Mouse (Mus musculus) cerebellum, adult 2 months (tissue): ENCODE measurements around the gene Gp9. TPM values are rescaled to one million over a fixed set of nuclear protein-coding genes. Genes with fewer than 3 reads are reported as not detected.

ENCODE experiments used
- DNase-seq, 2 experiments: peaks; one replicate each; pipeline ENCODE4 v3.0.0; 2021
- H3K27ac ChIP-seq: fragments of 200-500 bp; 2 replicates; pipeline ENCODE4 v1.5.1; 2012; ENCODE audit warnings: low read length, control low read depth, inconsistent platforms; ENCODE audit not compliant: insufficient read depth
- H3K27me3 ChIP-seq: fragments of 200-500 bp; 2 replicates; pipeline ENCODE4 v1.6.1; 2012; ENCODE audit warnings: inconsistent platforms, mild to moderate bottlenecking, low read length, moderate library complexity; ENCODE audit not compliant: control insufficient read depth, insufficient read depth
- H3K4me1 ChIP-seq: fragments of 200-500 bp; 2 replicates; pipeline ENCODE4 v1.6.1; 2011; ENCODE audit warnings: low read length; ENCODE audit not compliant: control insufficient read depth, insufficient read depth
- H3K4me3 ChIP-seq: fragments of 200-500 bp; replicated peaks from 2 replicates; pipeline ENCODE3; 2011; ENCODE audit warnings: mild to moderate bottlenecking, low read depth, low read length, control low read depth; ENCODE audit not compliant: insufficient read depth
- CTCF ChIP-seq: fragments of 200-500 bp; IDR thresholded peaks from 2 replicates; pipeline ENCODE4 v1.5.1; 2011; ENCODE audit warnings: low read depth, mild to moderate bottlenecking, control low read depth, low read length, moderate library complexity, borderline replicate concordance; ENCODE audit not compliant: insufficient read depth
- POLR2A ChIP-seq: fragments of 200-500 bp; IDR thresholded peaks from 2 replicates; pipeline ENCODE4 v1.6.1; 2011; ENCODE audit warnings: low read length, control low read depth, borderline replicate concordance; ENCODE audit not compliant: insufficient read depth
- WGBS: fragments of 180-500 bp; shearing (Covaris S2); methylation state at CpG from one replicate; pipeline ENCODE4 v1.1.7; 2018; 5-methylcytosine and 5-hydroxymethylcytosine counted together
- polyA plus RNA-seq: library from polyadenylated mRNA; depleted of rRNA; stranded (reverse); fragments of >200 nt; gene quantifications from 2 replicates; pipeline ENCODE4 v1.2.3, GENCODE M21; 2012; rRNA removed

Gene Gp9
- polyA plus RNA-seq = 0.49 and 0.68 TPM in 2 replicates

DNA sequence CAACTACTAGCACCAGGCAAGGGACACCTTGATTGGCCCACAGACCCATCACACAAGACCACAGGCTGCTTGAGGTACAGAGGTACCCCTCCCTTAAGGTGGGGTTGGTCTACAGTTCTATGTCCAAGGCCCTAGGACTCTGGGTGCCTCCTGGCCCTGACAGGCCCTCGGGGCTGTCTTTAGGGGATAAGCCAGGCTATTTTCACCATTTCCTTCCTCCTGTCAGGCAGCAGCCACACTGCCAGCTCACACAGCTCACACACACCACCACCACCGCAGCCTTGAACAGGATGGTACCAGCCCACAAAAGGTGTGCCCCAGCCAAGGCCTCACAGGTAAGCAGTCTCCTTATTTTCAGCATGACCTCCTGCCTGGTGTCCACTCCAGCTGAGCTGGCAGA lies at the start of gene Gp9:
Gene Gp9, plus strand, starts transcription at position 231 of the 400 bp plus-strand sequence.
- no peak within 1 kb of the TSS for H3K27ac ChIP-seq
- 80% methylated on average over 2 of the region's 2 CpGs for WGBS
- DNase-seq = no peak

DNA sequence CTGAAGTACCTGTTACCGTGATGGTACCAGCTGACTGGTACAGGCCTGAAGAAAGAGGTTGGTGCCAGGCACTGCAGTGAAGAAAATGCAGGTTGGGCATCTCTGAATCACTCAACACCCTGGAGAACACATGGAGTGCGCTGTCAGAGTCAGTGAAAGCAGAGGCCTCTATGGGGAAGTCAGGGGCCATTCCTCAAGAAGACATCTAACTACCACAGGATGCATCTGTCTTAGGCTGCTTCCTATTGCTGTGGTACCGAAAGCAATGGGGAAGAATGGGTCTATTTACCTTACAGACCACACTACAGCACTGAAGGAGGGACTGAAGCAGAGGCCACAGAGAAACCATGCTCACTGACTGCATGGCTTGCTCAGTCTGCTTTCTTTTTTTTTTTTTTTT lies 49.8 kb upstream of the Gp9 start:
- DNase-seq = no peak
- no peak for TF ChIP-seq CTCF
- no peak for TF ChIP-seq POLR2A
- H3K27ac ChIP-seq = no peak overlapping the region
- no peak overlapping the region for H3K4me3 ChIP-seq
- H3K4me1 ChIP-seq = no peaks in the 10 kb centered on the region
- H3K27me3 ChIP-seq = no peaks in the 10 kb centered on the region; the same call in 1 of the 2 replicates
- 70% methylated on average over 3 of the region's 3 CpGs for WGBS

More for the DNA sequence above, at the start of gene Gp9:
- H3K27me3 ChIP-seq = no peaks in the 10 kb centered on the region
- H3K4me3 ChIP-seq = no peak within 1 kb of the TSS
- TF ChIP-seq CTCF (no peak), POLR2A (no peak)
- no peaks in the 10 kb centered on the region for H3K4me1 ChIP-seq

DNA sequence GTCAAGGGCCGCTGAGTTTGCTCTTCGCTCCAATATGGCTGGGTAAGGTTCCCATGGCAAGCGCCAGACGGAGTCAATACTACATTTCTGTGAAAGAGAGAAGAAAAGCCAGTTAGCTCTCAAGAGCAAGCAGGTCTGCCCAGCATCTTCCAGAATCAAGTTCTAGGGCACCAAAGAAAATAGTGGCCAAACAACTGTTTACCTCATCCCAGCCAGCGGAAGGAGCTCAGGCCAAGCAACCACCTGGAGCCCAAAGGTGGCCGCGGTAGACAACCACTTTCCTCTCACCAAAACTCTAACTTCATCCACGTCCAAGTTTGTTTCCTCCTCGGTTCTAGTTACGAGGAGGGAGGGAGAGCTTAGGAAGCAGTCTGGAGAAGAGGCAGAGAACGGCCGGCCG lies 47.7 kb upstream of the Gp9 start:
- H3K27ac ChIP-seq = no peak overlapping the region

DNA sequence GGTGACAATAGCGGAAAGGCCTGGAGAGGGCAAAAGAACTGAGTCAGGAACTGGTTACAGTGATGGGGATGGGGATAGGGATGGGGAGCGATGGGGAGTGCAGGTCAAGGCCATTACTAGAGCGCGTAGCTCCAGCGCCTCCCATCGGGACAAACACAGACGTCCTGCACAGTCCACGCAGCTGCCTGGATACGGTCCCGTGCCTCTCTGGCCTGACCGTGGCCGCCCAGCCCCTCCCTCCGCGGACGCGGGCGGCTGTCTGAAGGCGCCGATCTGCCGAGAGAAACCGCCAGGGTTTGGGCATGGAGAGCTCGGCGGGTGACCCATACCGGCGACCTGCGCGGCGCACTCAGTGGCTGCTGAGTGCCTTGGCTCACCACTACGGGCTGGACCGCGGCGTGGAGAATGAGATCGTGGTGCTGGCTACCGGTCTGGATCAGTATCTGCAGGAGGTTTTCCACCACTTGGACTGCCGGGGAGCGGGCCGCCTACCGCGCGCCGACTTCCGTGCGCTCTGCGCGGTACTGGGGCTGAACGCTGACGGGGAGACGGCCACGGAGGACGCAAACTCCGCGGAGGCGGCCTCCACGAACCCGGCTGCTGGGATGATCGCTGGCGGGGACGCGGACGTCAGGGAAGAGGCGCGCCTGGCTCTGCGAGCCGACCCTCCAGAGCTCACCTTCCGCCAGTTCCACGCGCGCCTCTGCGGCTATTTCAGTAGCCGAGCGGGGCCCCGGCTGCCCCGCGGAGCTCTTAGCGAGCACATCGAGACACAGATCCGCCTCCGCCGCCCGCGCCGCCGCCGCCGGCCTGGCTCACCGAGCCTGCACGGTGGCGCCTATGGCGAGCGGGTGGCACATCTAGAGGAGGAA lies 47.0 kb upstream of the Gp9 start, which contains the start of gene Efcc1:
Gene Efcc1, plus strand, starts transcription at position 279 of the 872 bp plus-strand sequence.
- TF ChIP-seq POLR2A = no peak
- no peak for TF ChIP-seq CTCF
- under 1% methylated on average over 90 of the region's 90 CpGs for WGBS
- DNase-seq = peak; percentile 23 to 24

More for the DNA sequence above, 47.7 kb upstream of the Gp9 start:
- no peak for DNase-seq
- Histone ChIP-seq H3K27me3 (no peaks in the 10 kb centered on the region; the same call in 1 of the 2 replicates), H3K4me1 (no peaks in the 10 kb centered on the region), H3K4me3 (peak overlapping the region; percentile 32)
- 21% methylated on average over 13 of the region's 13 CpGs for WGBS
- TF ChIP-seq POLR2A (no peak), CTCF (no peak)

DNA sequence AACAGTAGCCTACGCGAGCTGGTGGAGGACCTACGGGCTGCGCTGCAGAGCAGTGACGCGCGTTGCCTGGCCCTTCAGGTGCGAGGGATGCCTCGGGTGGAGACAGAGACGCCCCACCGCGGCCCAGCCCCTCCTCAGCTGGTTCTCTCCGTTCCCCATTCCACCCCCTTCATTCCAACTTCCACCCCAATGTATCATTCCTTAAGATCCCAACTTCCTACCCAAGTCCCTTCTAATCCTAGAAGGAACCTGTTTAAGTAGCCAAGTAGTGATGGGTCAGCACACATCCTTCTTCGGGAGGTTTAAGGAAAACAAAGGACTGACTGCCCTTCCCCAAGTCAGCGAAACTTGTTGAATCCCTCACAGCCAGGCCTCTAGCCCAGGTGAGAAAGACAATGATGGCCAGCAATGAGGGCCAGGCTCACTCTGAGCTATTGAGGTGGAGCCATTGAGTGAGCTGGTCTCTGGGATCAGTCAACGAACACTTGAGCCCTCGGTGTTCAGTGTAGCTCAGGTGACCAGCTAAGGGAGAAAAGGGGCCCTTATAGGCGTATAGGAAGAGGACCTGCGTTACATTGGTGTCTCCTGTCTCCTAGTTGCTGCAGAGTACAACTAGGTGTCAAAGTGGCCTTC lies 46.3 kb upstream of the Gp9 start:
- WGBS = 6% methylated on average over 19 of the region's 19 CpGs
- TF ChIP-seq CTCF = no peak
- no peak for TF ChIP-seq POLR2A
- no peak for DNase-seq
- peak overlapping the region; percentile 25 for H3K4me3 ChIP-seq
- no peaks in the 10 kb centered on the region; the same call in 1 of the 2 replicates for H3K27me3 ChIP-seq
- no peak overlapping the region for H3K27ac ChIP-seq
- no peaks in the 10 kb centered on the region for H3K4me1 ChIP-seq

More for the DNA sequence above, 47.0 kb upstream of the Gp9 start, which contains the start of gene Efcc1:
- Histone ChIP-seq H3K27ac (no peak within 1 kb of the TSS), H3K4me3 (peak within 1 kb of the TSS; percentile 32), H3K27me3 (no peaks in the 10 kb centered on the region; the same call in 1 of the 2 replicates), H3K4me1 (no peaks in the 10 kb centered on the region)

DNA sequence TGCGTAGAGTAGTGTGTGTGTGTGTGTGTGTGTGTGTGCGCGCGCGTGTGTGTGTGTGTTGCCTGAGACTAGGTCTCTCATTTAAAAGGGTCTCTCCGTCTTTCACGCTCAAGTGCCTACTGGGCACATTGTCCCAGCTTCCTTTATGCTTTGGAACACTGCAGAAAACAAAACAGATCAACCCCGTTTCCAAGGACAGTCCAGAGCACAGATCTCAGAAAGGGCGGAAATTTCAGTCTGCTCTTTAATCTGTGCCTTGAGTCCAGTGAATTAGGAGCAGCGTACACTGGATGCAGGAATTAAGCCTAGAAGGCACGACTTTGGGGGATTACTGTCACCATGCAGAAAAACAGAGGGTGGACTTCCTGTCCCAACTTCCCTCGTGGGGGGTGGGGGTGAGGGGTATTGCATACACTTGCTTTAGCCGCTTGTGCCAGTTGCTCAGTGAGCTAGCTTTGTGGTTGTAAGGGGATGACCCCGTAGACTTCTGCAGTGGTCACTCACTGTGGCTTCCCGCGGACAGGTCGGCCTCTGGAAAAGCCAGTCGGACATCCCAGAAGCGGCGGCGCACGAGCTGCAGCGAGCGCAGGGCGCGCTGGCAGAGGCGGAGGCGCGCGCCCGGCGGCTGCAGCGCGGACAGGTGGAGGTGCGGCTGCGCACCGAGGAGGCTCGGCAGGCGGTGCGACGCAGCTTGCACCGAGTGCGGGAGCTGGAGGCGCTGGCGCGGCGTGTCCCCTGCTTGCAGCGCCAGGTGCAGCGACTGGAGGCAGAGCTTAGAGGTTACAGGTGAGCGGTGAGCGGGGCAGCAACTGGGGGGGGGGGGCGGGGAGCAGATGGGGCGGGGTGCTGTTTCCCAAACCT lies 45.5 kb upstream of the Gp9 start:
- TF ChIP-seq CTCF (no peak), POLR2A (no peak)
- Histone ChIP-seq H3K27me3 (no peaks in the 10 kb centered on the region; the same call in 1 of the 2 replicates), H3K4me1 (no peaks in the 10 kb centered on the region), H3K4me3 (peak overlapping the region; percentile 16), H3K27ac (no peak overlapping the region)
- DNase-seq = peak in 1 of 2 experiments; percentile 10
- WGBS = 4% methylated on average over 52 of the region's 53 CpGs
